Mouse (Mus musculus): ENCODE data around the gene Zfp1. TPM values are rescaled to one million over a fixed set of nuclear protein-coding genes. Genes with fewer than 3 reads are reported as not detected.

Gene Zfp1
- total and polyA plus RNA-seq, 2 experiments from 2014 or later = 18.1 to 22.7 TPM

- Histone ChIP-seq H3K4me3 (ENCODE audit: low read depth, low read length) (no peak overlapping the region), H3K4me2 (ENCODE audit: low read depth, low read length, poor library complexity, severe bottlenecking) (no peak overlapping the region), H3K4me1 (ENCODE audit: insufficient read depth, low read length) (no peaks in the 10 kb centered on the region), H3K9ac (replicated peaks; ENCODE audit: low read length, poor library complexity, severe bottlenecking) (no peak overlapping the region), H3K36me3 (ENCODE audit: insufficient read depth, low read length) (peaks cover 15% of the 10 kb centered on the region), H3K27me3 (ENCODE audit: insufficient read depth, low read length) (no peaks in the 10 kb centered on the region), H3K27ac (ENCODE audit: low read depth, low read length) (no peak overlapping the region), H3K9me3 (ENCODE audit: low read length) (no peaks in the 10 kb centered on the region)
- no peak for ATAC-seq (ENCODE audit: low FRiP score)
- 64% methylated on average over 5 of the region's 5 CpGs for WGBS
- TF ChIP-seq CTCF (IDR thresholded peaks at IDR 0.05) = no peak
- DNase-seq (ENCODE audit: low spot score) = no peak
Observed at GRCm38 (mm10) chr8:111705699-111706098, 62.5 kb downstream of the Zfp1 start.

GRCm38 (mm10) chr8:111708265-111708664, 65.1 kb downstream of the Zfp1 start:
- H3K36me3 ChIP-seq (ENCODE audit: insufficient read depth, low read length) = peaks cover 26% of the 10 kb centered on the region
- no peak overlapping the region for H3K27ac ChIP-seq (ENCODE audit: low read depth, low read length)
- no peak overlapping the region for H3K4me2 ChIP-seq (ENCODE audit: low read depth, low read length, poor library complexity, severe bottlenecking)
- DNase-seq (ENCODE audit: low spot score) (no peak), ATAC-seq (ENCODE audit: low FRiP score) (no peak)
- WGBS = 93% methylated on average over 6 of the region's 6 CpGs
- H3K4me1 ChIP-seq (ENCODE audit: insufficient read depth, low read length) = no peaks in the 10 kb centered on the region
- H3K27me3 ChIP-seq (ENCODE audit: insufficient read depth, low read length) = no peaks in the 10 kb centered on the region
- no peak overlapping the region for H3K9ac ChIP-seq (replicated peaks; ENCODE audit: low read length, poor library complexity, severe bottlenecking)
- H3K9me3 ChIP-seq (ENCODE audit: low read length) = no peaks in the 10 kb centered on the region
- TF ChIP-seq CTCF (IDR thresholded peaks at IDR 0.05) = no peak
- H3K4me3 ChIP-seq (ENCODE audit: low read depth, low read length) = no peak overlapping the region

GRCm38 (mm10) chr8:111709223-111709622, 66.0 kb downstream of the Zfp1 start:
- WGBS = 90% methylated on average over 1 of the region's 1 CpGs
- Histone ChIP-seq H3K9me3 (ENCODE audit: low read length) (no peaks in the 10 kb centered on the region), H3K27ac (ENCODE audit: low read depth, low read length) (no peak overlapping the region), H3K4me1 (ENCODE audit: insufficient read depth, low read length) (no peaks in the 10 kb centered on the region), H3K36me3 (ENCODE audit: insufficient read depth, low read length) (peaks cover 35% of the 10 kb centered on the region), H3K4me2 (ENCODE audit: low read depth, low read length, poor library complexity, severe bottlenecking) (no peak overlapping the region), H3K9ac (replicated peaks; ENCODE audit: low read length, poor library complexity, severe bottlenecking) (no peak overlapping the region), H3K27me3 (ENCODE audit: insufficient read depth, low read length) (no peaks in the 10 kb centered on the region), H3K4me3 (ENCODE audit: low read depth, low read length) (no peak overlapping the region)
- TF ChIP-seq CTCF (IDR thresholded peaks at IDR 0.05) = no peak
- ATAC-seq (ENCODE audit: low FRiP score) = no peak
- DNase-seq (ENCODE audit: low spot score) = no peak

- peaks cover 42% of the 10 kb centered on the region for H3K36me3 ChIP-seq (ENCODE audit: insufficient read depth, low read length)
- 94% methylated on average over 20 of the region's 20 CpGs for WGBS
- no peak overlapping the region for H3K9ac ChIP-seq (replicated peaks; ENCODE audit: low read length, poor library complexity, severe bottlenecking)
- H3K9me3 ChIP-seq (ENCODE audit: low read length) = no peaks in the 10 kb centered on the region
- H3K4me3 ChIP-seq (ENCODE audit: low read depth, low read length) = no peak overlapping the region
- DNase-seq (ENCODE audit: low spot score) (no peak), ATAC-seq (ENCODE audit: low FRiP score) (no peak)
- TF ChIP-seq CTCF (IDR thresholded peaks at IDR 0.05) = no peak
- H3K27ac ChIP-seq (ENCODE audit: low read depth, low read length) = no peak overlapping the region
- no peaks in the 10 kb centered on the region for H3K27me3 ChIP-seq (ENCODE audit: insufficient read depth, low read length)
- H3K4me2 ChIP-seq (ENCODE audit: low read depth, low read length, poor library complexity, severe bottlenecking) = no peak overlapping the region
- no peaks in the 10 kb centered on the region for H3K4me1 ChIP-seq (ENCODE audit: insufficient read depth, low read length)
Observed at GRCm38 (mm10) chr8:111710777-111711485, 67.7 kb downstream of the Zfp1 start.

- Histone ChIP-seq H3K36me3 (ENCODE audit: insufficient read depth, low read length) (peaks cover 42% of the 10 kb centered on the region), H3K9me3 (ENCODE audit: low read length) (no peaks in the 10 kb centered on the region), H3K4me1 (ENCODE audit: insufficient read depth, low read length) (peaks cover 6% of the 10 kb centered on the region), H3K4me2 (ENCODE audit: low read depth, low read length, poor library complexity, severe bottlenecking) (no peak overlapping the region), H3K27ac (ENCODE audit: low read depth, low read length) (no peak overlapping the region), H3K27me3 (ENCODE audit: insufficient read depth, low read length) (no peaks in the 10 kb centered on the region), H3K4me3 (ENCODE audit: low read depth, low read length) (no peak overlapping the region), H3K9ac (replicated peaks; ENCODE audit: low read length, poor library complexity, severe bottlenecking) (no peak overlapping the region)
- DNase-seq (ENCODE audit: low spot score) (no peak), ATAC-seq (ENCODE audit: low FRiP score) (no peak)
- WGBS = 79% methylated on average over 9 of the region's 9 CpGs
- TF ChIP-seq CTCF (IDR thresholded peaks at IDR 0.05) = no peak
Observed at GRCm38 (mm10) chr8:111712135-111712534, 68.9 kb downstream of the Zfp1 start.

- H3K27me3 ChIP-seq (ENCODE audit: insufficient read depth, low read length) = no peaks in the 10 kb centered on the region
- H3K4me3 ChIP-seq (ENCODE audit: low read depth, low read length) = no peak overlapping the region
- DNase-seq (ENCODE audit: low spot score) = peak; percentile 80
- no peak for ATAC-seq (ENCODE audit: low FRiP score)
- peak; percentile 82 for TF ChIP-seq CTCF (IDR thresholded peaks at IDR 0.05)
- WGBS = 76% methylated on average over 6 of the region's 6 CpGs
- H3K27ac ChIP-seq (ENCODE audit: low read depth, low read length) = no peak overlapping the region
- H3K4me2 ChIP-seq (ENCODE audit: low read depth, low read length, poor library complexity, severe bottlenecking) = no peak overlapping the region
- H3K9me3 ChIP-seq (ENCODE audit: low read length) = no peaks in the 10 kb centered on the region
- no peak overlapping the region for H3K9ac ChIP-seq (replicated peaks; ENCODE audit: low read length, poor library complexity, severe bottlenecking)
- peaks cover 10% of the 10 kb centered on the region for H3K4me1 ChIP-seq (ENCODE audit: insufficient read depth, low read length)
- H3K36me3 ChIP-seq (ENCODE audit: insufficient read depth, low read length) = peaks cover 42% of the 10 kb centered on the region
Observed at GRCm38 (mm10) chr8:111712588-111712987, 69.4 kb downstream of the Zfp1 start.

Measured in midbrain, postnatal 0 days (tissue).